Mouse (Mus musculus): ENCODE measurements at regions not wholly inside any gene's neighbourhood (a gene's known extent, or its start where the extent isn't known, plus 50 kb on each side); places are given as distances from the start of the nearest gene placed in this dataset.

GRCm38 (mm10) chr3:58311104-58311685 is 103.3 kb upstream of the Tsc22d2 start:
- ATAC-seq (ENCODE audit: low TSS enrichment) = no peak

- ATAC-seq (ENCODE audit: low TSS enrichment) = no peak
Measured at GRCm38 (mm10) chr3:58312623-58313022, 101.9 kb upstream of the Tsc22d2 start.

GRCm38 (mm10) chr3:58315236-58315635 is 99.3 kb upstream of the Tsc22d2 start:
- ATAC-seq (ENCODE audit: low TSS enrichment) = no peak

GRCm38 (mm10) chr3:58317240-58317639 is 97.3 kb upstream of the Tsc22d2 start:
- ATAC-seq (ENCODE audit: low TSS enrichment) = no peak

GRCm38 (mm10) chr3:58318756-58319155 is 95.8 kb upstream of the Tsc22d2 start:
- ATAC-seq (ENCODE audit: low TSS enrichment) = no peak

- ATAC-seq (ENCODE audit: low TSS enrichment) = no peak
Measured at GRCm38 (mm10) chr3:58319463-58319862, 95.1 kb upstream of the Tsc22d2 start.

GRCm38 (mm10) chr3:58320812-58321211 is 93.7 kb upstream of the Tsc22d2 start:
- no peak for ATAC-seq (ENCODE audit: low TSS enrichment)

GRCm38 (mm10) chr3:58322322-58322721 is 92.2 kb upstream of the Tsc22d2 start:
- ATAC-seq (ENCODE audit: low TSS enrichment) = no peak

- ATAC-seq (ENCODE audit: low TSS enrichment) = no peak
Measured at GRCm38 (mm10) chr3:58327721-58328120, 86.8 kb upstream of the Tsc22d2 start.

GRCm38 (mm10) chr3:58330186-58330585 is 84.3 kb upstream of the Tsc22d2 start:
- ATAC-seq (ENCODE audit: low TSS enrichment) = peak; percentile 62

- no peak for ATAC-seq (ENCODE audit: low TSS enrichment)
Measured at GRCm38 (mm10) chr3:58333997-58334396, 80.5 kb upstream of the Tsc22d2 start.

GRCm38 (mm10) chr3:58335277-58335676 is 79.2 kb upstream of the Tsc22d2 start:
- no peak for ATAC-seq (ENCODE audit: low TSS enrichment)

GRCm38 (mm10) chr3:58336135-58336534 is 78.4 kb upstream of the Tsc22d2 start:
- no peak for ATAC-seq (ENCODE audit: low TSS enrichment)

GRCm38 (mm10) chr3:58336590-58336989 is 77.9 kb upstream of the Tsc22d2 start:
- ATAC-seq (ENCODE audit: low TSS enrichment) = no peak

- ATAC-seq (ENCODE audit: low TSS enrichment) = no peak
Measured at GRCm38 (mm10) chr3:58338976-58339375, 75.5 kb upstream of the Tsc22d2 start.

GRCm38 (mm10) chr3:58342096-58342495 is 72.4 kb upstream of the Tsc22d2 start:
- no peak for ATAC-seq (ENCODE audit: low TSS enrichment)

GRCm38 (mm10) chr3:58362563-58362962 is 52.0 kb upstream of the Tsc22d2 start:
- no peak for ATAC-seq (ENCODE audit: low TSS enrichment)

GRCm38 (mm10) chr3:58364526-58364925 is 50.0 kb upstream of the Tsc22d2 start:
- no peak for ATAC-seq (ENCODE audit: low TSS enrichment)
